17 mouse cellular contexts compared by ENCODE assay signal in genomic region chr16:52200107-52200506, GRCm38 (mm10).
DNase-seq lines count a peak whose midpoint lies in the region; ATAC-seq lines count a peak whose summit lies in the region.
"Had no signal": no experiment of that assay in that cellular context is flagged by ENCODE, and none has a peak within 500 bp of the region (broad histone marks: within the 10 kb centered on the region; RNA-seq: fewer than 3 reads in every experiment).

No protein-coding gene starts in this region.

- ATAC-seq in inflammation-experienced regulatory T-cells, adult 6 months, result peak; percentile 96
- ATAC-seq: forebrain, embryonic 15.5 days; lung, postnatal 0 days; midbrain, embryonic 16.5 days had no signal

- peak; percentile 9 to 27 for DNase-seq in spleen, postnatal 36 days (ENCODE audit: low spot score in 2 of 2)
- no peak for DNase-seq in spleen, postnatal 14 days (ENCODE audit: low spot score in 2 of 2)
- peak; percentile 41 for DNase-seq in thymus, postnatal 0 days (ENCODE audit: low spot score)
- no peak for DNase-seq in frontal cortex, postnatal 25 days (ENCODE audit: low spot score in 2 of 2)
- DNase-seq in layer of hippocampus, adult 8-10 months (ENCODE audit: low spot score in 2 of 2), result no peak
- DNase-seq in right cerebral cortex, postnatal 4 days, result no peak
- DNase-seq: adrenal gland, postnatal 25 days; cerebellum, adult 11 months; cerebellum, postnatal 10 days; heart, postnatal 36 days; kidney, adult 11 months; layer of hippocampus, postnatal 36 days; right cerebral cortex, adult 18-20 months had no signal

Comparison
In these comparisons a context has a peak if more than half of its experiments do, and no peak if none do; other contexts are left out.
1. DNase-seq: peak in spleen, postnatal 36 days (2 of 2) and thymus, postnatal 0 days (single experiment); none in spleen, postnatal 14 days (0 of 2), frontal cortex, postnatal 25 days (0 of 2), layer of hippocampus, adult 8-10 months (0 of 2) and right cerebral cortex, postnatal 4 days (single experiment).